Mouse (Mus musculus) layer of hippocampus, adult 11-12 months (tissue): ENCODE measurements around the gene Cyth4.

ENCODE experiments used
- DNase-seq: peaks from one replicate; pipeline ENCODE4 v3.0.0; 2022; ENCODE audit warnings: low spot score

The Cyth4 gene

GRCm38 (mm10) chr15:78587050-78587994 lies 9.5 kb upstream of the Cyth4 start:
- peak; percentile 91 for DNase-seq

- no peak for DNase-seq
Measured at GRCm38 (mm10) chr15:78588049-78588448, 8.8 kb upstream of the Cyth4 start.

GRCm38 (mm10) chr15:78588900-78589299 lies 7.9 kb upstream of the Cyth4 start:
- peak; percentile 50 for DNase-seq

- DNase-seq, result no peak
Measured at GRCm38 (mm10) chr15:78589936-78590335, 6.9 kb upstream of the Cyth4 start.

GRCm38 (mm10) chr15:78590785-78591184 lies 6.1 kb upstream of the Cyth4 start:
- no peak for DNase-seq

GRCm38 (mm10) chr15:78591680-78592451 lies 5.0 kb upstream of the Cyth4 start:
- DNase-seq, result no peak

- no peak for DNase-seq
Measured at GRCm38 (mm10) chr15:78592452-78592968, 4.3 kb upstream of the Cyth4 start.

GRCm38 (mm10) chr15:78593896-78594425 lies 2.9 kb upstream of the Cyth4 start:
- DNase-seq, result no peak

- DNase-seq, result no peak
Measured at GRCm38 (mm10) chr15:78594831-78595230, 2.0 kb upstream of the Cyth4 start.

- DNase-seq, result no peak
Measured at GRCm38 (mm10) chr15:78595468-78595867, 1.4 kb upstream of the Cyth4 start.

- DNase-seq, result no peak
Measured at GRCm38 (mm10) chr15:78596504-78596903, 343 bp upstream of the Cyth4 start.

- DNase-seq, result peak; percentile 53
Measured at GRCm38 (mm10) chr15:78597729-78598128, 882 bp downstream of the Cyth4 start.

GRCm38 (mm10) chr15:78599124-78599523 lies 2.3 kb downstream of the Cyth4 start:
- peak; percentile 56 for DNase-seq

GRCm38 (mm10) chr15:78599529-78600193 lies 2.8 kb downstream of the Cyth4 start:
- no peak for DNase-seq

GRCm38 (mm10) chr15:78601180-78601579 lies 4.3 kb downstream of the Cyth4 start:
- no peak for DNase-seq

- no peak for DNase-seq
Measured at GRCm38 (mm10) chr15:78604255-78604654, 7.4 kb downstream of the Cyth4 start.

- no peak for DNase-seq
Measured at GRCm38 (mm10) chr15:78605371-78605791, 8.5 kb downstream of the Cyth4 start.

- DNase-seq, result peak; percentile 51
Measured at GRCm38 (mm10) chr15:78606059-78606458, 9.2 kb downstream of the Cyth4 start.

GRCm38 (mm10) chr15:78607463-78607862 lies 10.6 kb downstream of the Cyth4 start:
- DNase-seq, result peak; percentile 63

- DNase-seq, result peak; percentile 76
Measured at GRCm38 (mm10) chr15:78610705-78611462, 14.0 kb downstream of the Cyth4 start.

GRCm38 (mm10) chr15:78614536-78614935 lies 17.7 kb downstream of the Cyth4 start:
- DNase-seq, result no peak
